Mouse (Mus musculus) c-Kit-positive CD71-negative TER-119-negative erythroid progenitor cells, embryonic 14.5 days (primary cell): Measurements from ENCODE around the gene Ctxn1.
A peak's percentile ranks its signal among the peaks of the same experiment; 100 is the strongest.
"Not testable (repeated sequence)": the region's sequence is repeated elsewhere in the genome, so short reads cannot be mapped to it uniquely, and the experiment has no call there.

ENCODE experiments used
- DNase-seq: peaks from one replicate; pipeline ENCODE4 v3.0.0-alpha.2; 2013; ENCODE audit warnings: low read depth

Ctxn1 gene

GRCm38 (mm10) chr8:4259125-4259804 is at the start of gene Ctxn1:
Gene Ctxn1, minus strand, starts transcription at chr8:4259274.
- DNase-seq, result peak; percentile 85

GRCm38 (mm10) chr8:4305838-4306237 is 46.8 kb upstream of the Ctxn1 start:
- no peak for DNase-seq

- DNase-seq, result no peak
Observed at GRCm38 (mm10) chr8:4304124-4304547, 45.1 kb upstream of the Ctxn1 start.

- no peak for DNase-seq
Observed at GRCm38 (mm10) chr8:4297822-4298221, 38.7 kb upstream of the Ctxn1 start.

GRCm38 (mm10) chr8:4292738-4293137 is 33.7 kb upstream of the Ctxn1 start:
- DNase-seq, result no peak

GRCm38 (mm10) chr8:4276111-4276465 is 17.0 kb upstream of the Ctxn1 start:
- no peak for DNase-seq

- DNase-seq, result peak; percentile 93
Observed at GRCm38 (mm10) chr8:4275275-4276110, 16.4 kb upstream of the Ctxn1 start, which contains the start of gene Timm44. Gene Timm44, minus strand, starts transcription at chr8:4275913.

GRCm38 (mm10) chr8:4269609-4270008 is 10.5 kb upstream of the Ctxn1 start:
- DNase-seq, result no peak

- no peak for DNase-seq
Observed at GRCm38 (mm10) chr8:4267627-4268026, 8.6 kb upstream of the Ctxn1 start.

GRCm38 (mm10) chr8:4265160-4265914 is 6.3 kb upstream of the Ctxn1 start:
- no peak for DNase-seq

- no peak for DNase-seq
Observed at GRCm38 (mm10) chr8:4263105-4263791, 4.2 kb upstream of the Ctxn1 start.

GRCm38 (mm10) chr8:4259805-4260170 is 714 bp upstream of the Ctxn1 start:
- DNase-seq, result no peak

- no peak for DNase-seq
Observed at GRCm38 (mm10) chr8:4258678-4259077, 396 bp downstream of the Ctxn1 start.

GRCm38 (mm10) chr8:4258233-4258632 is 841 bp downstream of the Ctxn1 start:
- DNase-seq, result peak; percentile 59

GRCm38 (mm10) chr8:4257350-4257749 is 1.7 kb downstream of the Ctxn1 start:
- no peak for DNase-seq

- no peak for DNase-seq
Observed at GRCm38 (mm10) chr8:4256911-4257310, 2.2 kb downstream of the Ctxn1 start.

GRCm38 (mm10) chr8:4255471-4255870 is 3.6 kb downstream of the Ctxn1 start:
- DNase-seq, result not testable (repeated sequence)

GRCm38 (mm10) chr8:4254001-4254400 is 5.1 kb downstream of the Ctxn1 start:
- DNase-seq, result no peak

- DNase-seq, result peak; percentile 95
Observed at GRCm38 (mm10) chr8:4252934-4253841, 5.9 kb downstream of the Ctxn1 start, which contains the start of gene Snapc2. Gene Snapc2, plus strand, starts transcription at chr8:4253080.

GRCm38 (mm10) chr8:4252116-4252760 is 6.8 kb downstream of the Ctxn1 start:
- no peak for DNase-seq
